ENCODE assay signal across 21 mouse cellular contexts in genomic region chr10:7821981-7822380, GRCm38 (mm10). TPM values are rescaled to one million over a fixed set of nuclear protein-coding genes. Genes with fewer than 3 reads are reported as not detected.
A peak's percentile ranks its signal among the peaks of the same experiment; 100 is the strongest.
DNase-seq lines count a peak whose midpoint lies in the region; ATAC-seq and TF ChIP-seq lines count a peak whose summit lies in the region.
"Had no signal": no experiment of that assay in that cellular context is flagged by ENCODE, and none has a peak within 500 bp of the region (broad histone marks: within the 10 kb centered on the region; RNA-seq: fewer than 3 reads in every experiment).

No protein-coding gene starts in this region.

- intact Hi-C loops in heart, adult 2 months (cut with DNase I): no loop called here

- H3K4me2 ChIP-seq in midbrain, embryonic 11.5 days: no peak overlapping the region
- H3K4me2 ChIP-seq in midbrain, embryonic 15.5 days: no peak overlapping the region

- no peak overlapping the region for H3K9ac ChIP-seq in heart, adult 2 months (ENCODE audit: low read depth, low read length)
- no peak overlapping the region for H3K9ac ChIP-seq in midbrain, embryonic 11.5 days (ENCODE audit: low read length)
- no peak overlapping the region for H3K9ac ChIP-seq in midbrain, embryonic 15.5 days

- no peak for TF ChIP-seq POLR2A in heart, adult 2 months (IDR thresholded peaks at IDR 0.05; ENCODE audit: insufficient read depth, low read depth, low read length)

- H3K4me3 ChIP-seq in heart, adult 2 months: no peak overlapping the region
- H3K4me3 ChIP-seq in midbrain, embryonic 11.5 days (ENCODE audit: low read depth, low read length): no peak overlapping the region
- no peak overlapping the region for H3K4me3 ChIP-seq in midbrain, embryonic 15.5 days

- TF ChIP-seq CTCF in heart, adult 2 months (IDR thresholded peaks at IDR 0.05): no peak

- no peaks in the 10 kb centered on the region for H3K9me3 ChIP-seq in midbrain, embryonic 11.5 days (ENCODE audit: control insufficient read depth, low read length)
- H3K9me3 ChIP-seq in midbrain, embryonic 15.5 days: no peaks in the 10 kb centered on the region
- H3K9me3 ChIP-seq: G1E had no signal

- TF ChIP-seq EP300 in heart, adult 2 months (IDR thresholded peaks at IDR 0.05; ENCODE audit: insufficient read depth, low read depth, low read length): no peak

- 92% methylated on average over 12 of the region's 12 CpGs for WGBS in heart, adult 2 months
- WGBS in midbrain, embryonic 11.5 days: 93% methylated on average over 12 of the region's 12 CpGs
- WGBS in midbrain, embryonic 15.5 days: 96% methylated on average over 12 of the region's 12 CpGs

- no peak overlapping the region for H3K27ac ChIP-seq in heart, adult 2 months
- H3K27ac ChIP-seq in midbrain, embryonic 11.5 days (ENCODE audit: low read depth, low read length): no peak overlapping the region
- no peak overlapping the region for H3K27ac ChIP-seq in midbrain, embryonic 15.5 days

- ATAC-seq in midbrain, embryonic 11.5 days (ENCODE audit: low FRiP score): no peak
- ATAC-seq in midbrain, embryonic 15.5 days (replicated peaks): no peak
- ATAC-seq: activated CD4-positive, CD25-positive, alpha-beta regulatory T cell, adult 4 months; CD4-positive, CD25-positive, alpha-beta regulatory T cell, adult 4 months; Patski had no signal

- no peaks in the 10 kb centered on the region for H3K79me2 ChIP-seq in heart, adult 2 months (replicated peaks; ENCODE audit: control insufficient read depth, insufficient read depth, low read length)

- no peaks in the 10 kb centered on the region; the same call in 1 of the 2 replicates for H3K36me3 ChIP-seq in heart, adult 2 months (ENCODE audit: control insufficient read depth, insufficient read depth, low read length)
- H3K36me3 ChIP-seq in midbrain, embryonic 11.5 days (ENCODE audit: control insufficient read depth, insufficient read depth, low read length): peaks cover 5% of the 10 kb centered on the region
- peaks cover 24% of the 10 kb centered on the region; the same call in 1 of the 2 replicates for H3K36me3 ChIP-seq in midbrain, embryonic 15.5 days (replicated peaks)

- peak; percentile 55 for DNase-seq in heart, adult 11 months
- no peak for DNase-seq in heart, adult 2 months
- peak; percentile 14 for DNase-seq in midbrain, embryonic 11.5 days (ENCODE audit: low spot score, missing footprints)
- DNase-seq: adrenal gland, adult 2 months; adrenal gland, adult 8-10 months; adrenal gland, postnatal 10 days; adrenal gland, postnatal 14 days; adrenal gland, postnatal 25 days; adrenal gland, postnatal 36 days; B cell, adult 2 months; cerebellum, adult 11 months; cerebellum, adult 11-12 months; cerebellum, adult 18-20 months had no signal

- no peaks in the 10 kb centered on the region for H3K27me3 ChIP-seq in heart, adult 2 months (ENCODE audit: control insufficient read depth, insufficient read depth, low read length)
- no peaks in the 10 kb centered on the region for H3K27me3 ChIP-seq in midbrain, embryonic 11.5 days (ENCODE audit: control insufficient read depth, insufficient read depth, low read length)
- H3K27me3 ChIP-seq in midbrain, embryonic 15.5 days (replicated peaks): no peaks in the 10 kb centered on the region
- H3K27me3 ChIP-seq: CH12.LX, Patski had no signal

- no peaks in the 10 kb centered on the region for H3K4me1 ChIP-seq in heart, adult 2 months (ENCODE audit: control insufficient read depth, insufficient read depth, low read length)
- no peaks in the 10 kb centered on the region for H3K4me1 ChIP-seq in midbrain, embryonic 11.5 days (ENCODE audit: control insufficient read depth, insufficient read depth, low read length)
- no peaks in the 10 kb centered on the region for H3K4me1 ChIP-seq in midbrain, embryonic 15.5 days

RNA-seq across cellular contexts. Expression of gene Zc3h12d, which starts 10.3 kb away (rescaled TPM):
- under 1 TPM; 0.21 to 0.32 TPM for total RNA-seq in heart, adult 2 months (2021)
- polyA plus RNA-seq in heart, adult 2 months (2012; rRNA removed): 0.35 and 0.50 TPM in 2 replicates
- polyA plus RNA-seq in midbrain, embryonic 11.5 days (2014; fragmentation: Nextera tagmentation; extraction: Ambion mirVana): not detected in 2 replicates
- 0.11 and 0.31 TPM in 2 replicates for polyA plus RNA-seq in midbrain, embryonic 15.5 days (2015; fragmentation: Nextera tagmentation; extraction: Ambion mirVana)
- total RNA-seq: MEL had no signal
- polyA plus RNA-seq: C2C12, G1E, Patski had no signal

RNA-seq across cellular contexts. Expression of gene Ppil4, which starts 29.3 kb away (rescaled TPM):
- total RNA-seq in heart, adult 2 months (2021): 10 to 100 TPM; 14.8 to 15.3 TPM
- polyA plus RNA-seq in heart, adult 2 months (2012; rRNA removed): 5.3 and 7.2 TPM in 2 replicates
- 49.5 and 53.6 TPM in 2 replicates for polyA plus RNA-seq in midbrain, embryonic 11.5 days (2014; fragmentation: Nextera tagmentation; extraction: Ambion mirVana)
- 50.6 and 53.3 TPM in 2 replicates for polyA plus RNA-seq in midbrain, embryonic 15.5 days (2015; fragmentation: Nextera tagmentation; extraction: Ambion mirVana)

RNA-seq across cellular contexts. Expression of gene Ginm1, which starts 29.4 kb away (rescaled TPM):
- 100 to 1,000 TPM in 1 of 2 experiments, 10 to 100 TPM in 1; 94.5 to 123 TPM for total RNA-seq in heart, adult 2 months (2021)
- 39.6 and 65.7 TPM in 2 replicates for polyA plus RNA-seq in heart, adult 2 months (2012; rRNA removed)
- 51.7 and 53.7 TPM in 2 replicates for polyA plus RNA-seq in midbrain, embryonic 11.5 days (2014; fragmentation: Nextera tagmentation; extraction: Ambion mirVana)
- polyA plus RNA-seq in midbrain, embryonic 15.5 days (2015; fragmentation: Nextera tagmentation; extraction: Ambion mirVana): 44.4 and 48.4 TPM in 2 replicates

Comparison
In these comparisons a context has a peak if more than half of its experiments do, and no peak if none do; other contexts are left out.
1. DNase-seq: peak in heart, adult 11 months (single experiment) and midbrain, embryonic 11.5 days (single experiment); none in heart, adult 2 months (0 of 2).